Mouse (Mus musculus) MEL (cell line): Measurements from ENCODE around the gene Lypla2. TPM values are rescaled to one million over a fixed set of nuclear protein-coding genes. Genes with fewer than 3 reads are reported as not detected.

Experiments
- DNase-seq: peaks from one replicate; pipeline ENCODE4 v3.0.0; 2011; ENCODE audit warnings: low read depth, low spot score
- H3K27ac ChIP-seq: 2 replicates; pipeline ENCODE4 v1.5.1; 2012; ENCODE audit warnings: low read depth, mild to moderate bottlenecking, control low read depth, low read length, moderate library complexity; ENCODE audit not compliant: control insufficient read depth
- H3K27me3 ChIP-seq, 2 experiments: fragments of 150-350 bp in 1 of 2; sonication (generic) in 1 of 2; 2 replicates each; pipeline ENCODE4 v1.6.1; 2012; ENCODE audit warnings: low read length in 2 of 2, mild to moderate bottlenecking in 2 of 2, improper control_type of control experiment in 1 of 2, moderate library complexity in 1 of 2; ENCODE audit not compliant: insufficient read depth in 2 of 2, control insufficient read depth in 1 of 2
- H3K36me3 ChIP-seq, 2 experiments: 2 replicates each; pipeline ENCODE4 v1.6.1; 2012 to 2014; ENCODE audit warnings: low read length in 2 of 2, improper control_type of control experiment in 1 of 2, inconsistent platforms in 1 of 2, mild to moderate bottlenecking in 1 of 2; ENCODE audit not compliant: insufficient read depth in 2 of 2, control insufficient read depth in 1 of 2
- H3K4me1 ChIP-seq, 2 experiments: fragments of 150-350 bp in 1 of 2; sonication (generic) in 1 of 2; 2 replicates each; pipeline ENCODE4 v1.6.1; 2012; ENCODE audit warnings: low read length in 2 of 2, improper control_type of control experiment in 1 of 2, mild to moderate bottlenecking in 1 of 2; ENCODE audit not compliant: insufficient read depth in 2 of 2, control insufficient read depth in 1 of 2
- H3K4me3 ChIP-seq, 2 experiments: fragments of 150-350 bp in 1 of 2; sonication (generic) in 1 of 2; 2 replicates each; pipeline ENCODE4 v1.5.1; 2012; ENCODE audit warnings: low read depth in 2 of 2, low read length in 2 of 2, mild to moderate bottlenecking in 2 of 2, moderate library complexity in 2 of 2, control low read depth in 1 of 2, improper control_type of control experiment in 1 of 2; ENCODE audit not compliant: control insufficient read depth in 1 of 2, insufficient read depth in 1 of 2
- H3K79me2 ChIP-seq: 2 replicates; pipeline ENCODE4 v1.6.1; 2012; ENCODE audit warnings: mild to moderate bottlenecking, low read length, moderate library complexity; ENCODE audit not compliant: control insufficient read depth, poor library complexity, insufficient read depth
- H3K9ac ChIP-seq: 2 replicates; pipeline ENCODE4 v1.6.1; 2012; ENCODE audit warnings: low read depth, mild to moderate bottlenecking, control low read depth, low read length, moderate library complexity; ENCODE audit not compliant: control insufficient read depth, poor library complexity, severe bottlenecking
- H3K9me3 ChIP-seq: fragments of 150-350 bp; sonication (generic); replicated peaks from 2 replicates; pipeline ENCODE4 v1.6.1; 2012; ENCODE audit warnings: mild to moderate bottlenecking, low read length, improper control_type of control experiment, moderate library complexity; ENCODE audit not compliant: insufficient read depth
- BHLHE40 ChIP-seq: IDR thresholded peaks from 2 replicates; pipeline ENCODE4 v1.6.1; 2012; ENCODE audit warnings: low read depth, mild to moderate bottlenecking, inconsistent platforms, low read length, improper control_type of control experiment, borderline replicate concordance
- CHD1 ChIP-seq: IDR thresholded peaks from 2 replicates; pipeline ENCODE4 v1.6.1; 2012; ENCODE audit warnings: low read depth, mild to moderate bottlenecking, inconsistent platforms, low read length, improper control_type of control experiment
- CHD2 ChIP-seq: IDR thresholded peaks from 2 replicates; pipeline ENCODE4 v1.6.1; 2011; ENCODE audit warnings: low read length, improper control_type of control experiment
- CTCF ChIP-seq, 3 experiments: IDR thresholded peaks in 2 of 3; conservative IDR thresholded peaks in 1 of 3; 2 replicates each; pipeline ENCODE4 v1.5.1; 2011 to 2012; ENCODE audit warnings: low read length in 3 of 3, low read depth in 2 of 3, mild to moderate bottlenecking in 2 of 3, improper control_type of control experiment in 1 of 3, inconsistent platforms in 1 of 3, mixed read lengths in 1 of 3, moderate library complexity in 1 of 3; ENCODE audit not compliant: control insufficient read depth in 1 of 3, insufficient read depth in 1 of 3, poor library complexity in 1 of 3, severe bottlenecking in 1 of 3
- E2F4 ChIP-seq: IDR thresholded peaks from 2 replicates; pipeline ENCODE4 v1.6.1; 2011; ENCODE audit warnings: low read depth, low read length, improper control_type of control experiment, borderline replicate concordance
- ELF1 ChIP-seq: IDR thresholded peaks from 2 replicates; pipeline ENCODE4 v1.6.1; 2014; ENCODE audit warnings: low read depth, mild to moderate bottlenecking, inconsistent platforms, low read length, improper control_type of control experiment, moderate library complexity
- EP300 ChIP-seq, 2 experiments: IDR thresholded peaks; 2 replicates each; pipeline ENCODE4 v1.6.1; 2011; ENCODE audit warnings: improper control_type of control experiment in 2 of 2, low read length in 2 of 2, low read depth in 1 of 2, mild to moderate bottlenecking in 1 of 2
- GABPA ChIP-seq: IDR thresholded peaks from 2 replicates; pipeline ENCODE4 v1.6.1; 2012; ENCODE audit warnings: low read depth, mild to moderate bottlenecking, inconsistent platforms, low read length, improper control_type of control experiment, moderate library complexity
- GATA1 ChIP-seq: IDR thresholded peaks from 2 replicates; pipeline ENCODE4 v1.6.1; 2011; ENCODE audit warnings: low read depth, low read length, improper control_type of control experiment
- HCFC1 ChIP-seq: IDR thresholded peaks from 2 replicates; pipeline ENCODE4 v1.6.1; 2012; ENCODE audit warnings: low read depth, mild to moderate bottlenecking, inconsistent platforms, low read length, improper control_type of control experiment, moderate library complexity
- JUND ChIP-seq: IDR thresholded peaks from 2 replicates; pipeline ENCODE4 v1.6.1; 2011; ENCODE audit warnings: low read depth, mild to moderate bottlenecking, improper control_type of control experiment, low read length
- KAT2A ChIP-seq: conservative IDR thresholded peaks from 2 replicates; pipeline ENCODE4 v1.6.1; 2012; ENCODE audit warnings: low read depth, low read length, improper control_type of control experiment, inconsistent platforms
- MAFK ChIP-seq: IDR thresholded peaks from 2 replicates; pipeline ENCODE4 v1.6.1; 2011; ENCODE audit warnings: low read depth, mild to moderate bottlenecking, low read length, improper control_type of control experiment, borderline replicate concordance
- MAX ChIP-seq: IDR thresholded peaks from 2 replicates; pipeline ENCODE4 v1.6.1; 2011; ENCODE audit warnings: low read length, improper control_type of control experiment
- MAZ ChIP-seq: IDR thresholded peaks from 2 replicates; pipeline ENCODE4 v1.6.1; 2012; ENCODE audit warnings: low read depth, mild to moderate bottlenecking, inconsistent platforms, low read length, improper control_type of control experiment
- MEF2A ChIP-seq: IDR thresholded peaks from 2 replicates; pipeline ENCODE4 v1.6.1; 2014; ENCODE audit warnings: low read depth, mild to moderate bottlenecking, inconsistent platforms, low read length, improper control_type of control experiment; ENCODE audit not compliant: poor library complexity, insufficient replicate concordance, severe bottlenecking; ENCODE audit errors: extremely low read depth
- MXI1 ChIP-seq: IDR thresholded peaks from 2 replicates; pipeline ENCODE4 v1.6.1; 2011; ENCODE audit warnings: mild to moderate bottlenecking, low read depth, low read length, improper control_type of control experiment
- MYB ChIP-seq: IDR thresholded peaks from 2 replicates; pipeline ENCODE4 v1.6.1; 2011; ENCODE audit warnings: mild to moderate bottlenecking, low read depth, low read length, improper control_type of control experiment
- MYC ChIP-seq: IDR thresholded peaks from 2 replicates; pipeline ENCODE4 v1.6.1; 2011; ENCODE audit warnings: low read depth, mild to moderate bottlenecking, low read length, improper control_type of control experiment, moderate library complexity
- NRF1 ChIP-seq: IDR thresholded peaks from 2 replicates; pipeline ENCODE4 v1.6.1; 2014; ENCODE audit warnings: low read depth, mild to moderate bottlenecking, inconsistent platforms, low read length, improper control_type of control experiment, moderate library complexity; ENCODE audit not compliant: poor library complexity, insufficient read depth, severe bottlenecking
- POLR2AphosphoS2 ChIP-seq: IDR thresholded peaks from 2 replicates; pipeline ENCODE4 v1.6.1; 2011; ENCODE audit warnings: low read length, improper control_type of control experiment
- RAD21 ChIP-seq: IDR thresholded peaks from 2 replicates; pipeline ENCODE4 v1.6.1; 2011; ENCODE audit warnings: mild to moderate bottlenecking, low read depth, low read length, improper control_type of control experiment
- RCOR1 ChIP-seq: IDR thresholded peaks from 2 replicates; pipeline ENCODE4 v1.6.1; 2012; ENCODE audit warnings: low read depth, mild to moderate bottlenecking, inconsistent platforms, low read length, improper control_type of control experiment
- SIN3A ChIP-seq: IDR thresholded peaks from 2 replicates; pipeline ENCODE4 v1.6.1; 2012; ENCODE audit warnings: low read length, improper control_type of control experiment, inconsistent platforms
- SMC3 ChIP-seq: IDR thresholded peaks from 2 replicates; pipeline ENCODE4 v1.6.1; 2011; ENCODE audit warnings: low read depth, low read length, improper control_type of control experiment
- TAL1 ChIP-seq: IDR thresholded peaks from 2 replicates; pipeline ENCODE4 v1.6.1; 2012; ENCODE audit warnings: mild to moderate bottlenecking, inconsistent platforms, low read length, moderate library complexity, mixed read lengths
- TBP ChIP-seq: IDR thresholded peaks from 2 replicates; pipeline ENCODE4 v1.8.0; 2011; ENCODE audit warnings: low read depth, low read length, improper control_type of control experiment
- TCF12 ChIP-seq: IDR thresholded peaks from 2 replicates; pipeline ENCODE4 v1.6.1; 2014; ENCODE audit warnings: low read depth, mild to moderate bottlenecking, inconsistent platforms, low read length, improper control_type of control experiment, moderate library complexity
- UBTF ChIP-seq: IDR thresholded peaks from 2 replicates; pipeline ENCODE4 v1.6.1; 2012; ENCODE audit warnings: low read depth, mild to moderate bottlenecking, inconsistent platforms, low read length, improper control_type of control experiment, moderate library complexity, borderline replicate concordance; ENCODE audit not compliant: insufficient read depth
- USF1 ChIP-seq: IDR thresholded peaks from 2 replicates; pipeline ENCODE4 v1.6.1; 2014; ENCODE audit warnings: low read depth, mild to moderate bottlenecking, inconsistent platforms, low read length, improper control_type of control experiment, moderate library complexity
- USF2 ChIP-seq, 2 experiments: IDR thresholded peaks; 2 replicates each; pipeline ENCODE4 v1.6.1; 2011 to 2012; ENCODE audit warnings: improper control_type of control experiment in 2 of 2, low read length in 2 of 2, borderline replicate concordance in 1 of 2, inconsistent platforms in 1 of 2, low read depth in 1 of 2, mild to moderate bottlenecking in 1 of 2; ENCODE audit not compliant: insufficient read depth in 1 of 2
- ZC3H11A ChIP-seq: IDR thresholded peaks from 2 replicates; pipeline ENCODE4 v1.6.1; 2012; ENCODE audit warnings: low read depth, mild to moderate bottlenecking, inconsistent platforms, low read length, improper control_type of control experiment
- ZKSCAN1 ChIP-seq: IDR thresholded peaks from 2 replicates; pipeline ENCODE4 v1.6.1; 2012; ENCODE audit warnings: low read depth, mild to moderate bottlenecking, inconsistent platforms, low read length, improper control_type of control experiment, moderate library complexity
- ZMIZ1 ChIP-seq: IDR thresholded peaks from 2 replicates; pipeline ENCODE4 v1.6.1; 2012; ENCODE audit warnings: low read depth, mild to moderate bottlenecking, inconsistent platforms, low read length, improper control_type of control experiment, moderate library complexity
- ZNF384 ChIP-seq: IDR thresholded peaks from 2 replicates; pipeline ENCODE4 v1.6.1; 2012; ENCODE audit warnings: low read depth, mild to moderate bottlenecking, inconsistent platforms, low read length, improper control_type of control experiment
- polyA plus RNA-seq, 2 experiments: library from polyadenylated mRNA; stranded (reverse) in 1 of 2; unstranded in 1 of 2; fragments of >175 nt in 1 of 2; fragments of >200 nt in 1 of 2; gene quantifications; 2 replicates each; pipeline versions ENCODE4 v1.2.1 to v1.2.4; 2012; ENCODE audit warnings: low replicate concordance in 2 of 2, low read depth in 1 of 2; ENCODE audit not compliant: insufficient read length in 2 of 2, insufficient read depth in 1 of 2, missing spikeins in 1 of 2
- total RNA-seq: library from RNA; depleted of rRNA; stranded (reverse); fragments of 300-350 nt; gene quantifications from 2 replicates; pipeline ENCODE4 v1.2.3, GENCODE M21; 2012

Lypla2 gene
- total and polyA plus RNA-seq, 3 experiments, result 65.1 to 95.6 TPM; not detected in 1

DNA sequence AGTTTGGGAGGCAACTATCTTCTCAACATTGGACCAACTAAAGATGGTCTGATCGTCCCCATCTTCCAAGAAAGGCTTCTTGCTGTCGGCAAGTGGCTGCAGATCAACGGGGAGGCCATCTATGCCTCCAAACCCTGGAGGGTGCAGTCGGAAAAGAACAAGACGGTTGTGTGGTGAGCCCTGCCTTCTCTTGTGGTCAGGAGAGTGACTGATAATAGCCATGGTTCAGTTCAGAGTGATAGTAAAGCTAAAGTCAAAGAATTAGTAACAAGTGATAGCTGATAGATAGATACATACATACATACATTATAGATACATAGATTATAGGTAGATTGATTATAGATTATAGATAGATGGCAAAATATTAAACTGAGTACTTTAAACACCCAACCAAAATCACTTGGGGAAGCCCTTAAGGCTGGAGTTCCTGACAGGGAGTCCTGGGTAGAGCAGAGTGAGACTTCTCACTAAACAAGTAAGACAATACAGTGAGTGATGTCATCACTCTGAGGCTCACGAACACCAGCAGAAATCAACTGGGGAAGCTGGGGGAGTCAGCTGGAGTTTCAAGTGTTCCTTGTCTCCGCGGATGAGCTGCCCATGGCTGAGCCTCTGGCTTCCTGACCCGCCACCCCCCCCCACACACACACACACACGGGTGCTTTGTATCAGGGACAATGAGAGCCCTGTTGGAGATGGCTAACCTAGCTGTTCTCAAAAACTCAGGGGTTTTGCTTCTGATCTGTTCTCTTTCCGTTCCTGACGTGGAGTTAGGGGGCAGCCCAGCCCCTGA is 37.5 kb downstream of the Lypla2 start:
- Histone ChIP-seq H3K9ac (peak overlapping the region; percentile 60), H3K79me2 (no peaks in the 10 kb centered on the region), H3K27me3 (no peaks in the 10 kb centered on the region), H3K4me1 (peaks cover 24 to 35% of the 10 kb centered on the region in 2 experiments), H3K27ac (peak overlapping the region; percentile 89), H3K4me3 (peak overlapping the region; percentile 21 to 34), H3K9me3 (no peaks in the 10 kb centered on the region), H3K36me3 (peaks cover 2 to 19% of the 10 kb centered on the region in 2 experiments; a peak in 2 of 4 replicates)
- DNase-seq, result peak; percentile 82
- peak; percentile 69 for TF ChIP-seq TCF12
- TF ChIP-seq CHD2, result no peak
- TF ChIP-seq USF1, result no peak
- TF ChIP-seq GATA1, result peak; percentile 90
- TF ChIP-seq TBP, result no peak
- no peak for TF ChIP-seq NRF1
- TF ChIP-seq MAFK, result no peak; the same call in 1 of the 2 replicates
- TF ChIP-seq SIN3A, result peak; percentile 79
- no peak for TF ChIP-seq POLR2AphosphoS2
- TF ChIP-seq ELF1, result no peak
- TF ChIP-seq USF2 (IDR thresholded peaks at IDR 0.05; ENCODE audit: borderline replicate concordance in 1 of 2, insufficient read depth in 1 of 2, low read depth in 1 of 2, low read length in 2 of 2), result no peak
- TF ChIP-seq CHD1, result no peak
- no peak for TF ChIP-seq ZNF384
- no peak for TF ChIP-seq KAT2A
- TF ChIP-seq GABPA, result no peak
- TF ChIP-seq JUND, result no peak
- TF ChIP-seq ZC3H11A, result 0 out of 2 replicates have a peak, but pooled peaks have one; percentile 4
- TF ChIP-seq MAX, result no peak
- TF ChIP-seq MEF2A, result no peak
- TF ChIP-seq MYB, result peak; percentile 38; the same call in 1 of the 2 replicates
- no peak for TF ChIP-seq SMC3
- TF ChIP-seq ZKSCAN1, result no peak
- no peak for TF ChIP-seq CTCF (IDR thresholded peaks at IDR 0.05 in 2 of 3, conservative IDR thresholded peaks at IDR 0.05 in 1 of 3; ENCODE audit: control insufficient read depth in 1 of 3, insufficient read depth in 1 of 3, low read depth in 2 of 3, low read length in 3 of 3, poor library complexity in 1 of 3, severe bottlenecking in 1 of 3)
- TF ChIP-seq UBTF, result 0 out of 2 replicates have a peak, but pooled peaks have one; percentile 59
- TF ChIP-seq MXI1, result no peak; the same call in 1 of the 2 replicates
- 0 out of 2 replicates have a peak, but pooled peaks have one; percentile 20 for TF ChIP-seq TAL1
- no peak for TF ChIP-seq ZMIZ1
- peak; percentile 76 for TF ChIP-seq RCOR1
- TF ChIP-seq EP300 (IDR thresholded peaks at IDR 0.05; ENCODE audit: low read depth in 1 of 2, low read length in 2 of 2), result peak; percentile 78 to 86
- TF ChIP-seq RAD21, result no peak
- TF ChIP-seq E2F4, result no peak
- no peak for TF ChIP-seq MAZ
- no peak for TF ChIP-seq MYC
- no peak for TF ChIP-seq HCFC1
- peak; percentile 43; the same call in 1 of the 2 replicates for TF ChIP-seq BHLHE40
